Mouse (Mus musculus): Measurements from ENCODE around the gene Capn15.

Capn15 gene

DNA sequence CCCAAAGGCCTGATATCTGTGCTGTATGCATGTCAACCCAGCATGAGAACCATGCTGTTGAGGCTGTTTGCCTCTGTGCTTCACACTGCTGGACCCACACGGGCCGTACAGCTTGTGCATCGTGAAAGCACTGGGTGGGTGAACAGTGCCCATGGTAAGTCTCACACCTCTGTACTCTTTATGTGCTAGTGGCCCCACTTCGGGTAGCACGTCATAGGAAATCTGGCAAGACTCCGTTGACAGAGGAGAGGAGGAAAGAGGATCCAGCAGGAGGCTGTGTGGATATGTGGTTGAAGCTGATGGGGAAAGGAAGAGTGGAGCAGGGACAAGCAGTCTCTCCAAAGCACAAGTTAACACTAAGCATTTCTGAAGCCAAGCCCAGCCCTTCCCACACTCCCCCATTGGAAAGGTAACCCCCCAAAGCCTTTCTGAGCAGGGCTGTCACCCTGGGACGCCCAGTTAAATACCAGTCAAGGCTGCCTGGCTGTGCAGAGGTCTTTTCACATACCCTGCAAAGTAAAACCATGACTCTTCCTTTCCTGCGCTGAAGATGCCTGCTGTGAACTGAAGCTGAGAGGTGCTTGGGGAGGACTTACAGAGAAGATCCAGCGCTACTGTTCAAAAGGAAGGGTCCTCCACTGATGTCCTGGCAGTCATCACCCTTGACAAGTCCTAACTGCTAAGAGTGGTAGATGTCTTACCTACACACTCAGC lies 67.4 kb downstream of the Capn15 start:
- no peak for DNase-seq

DNA sequence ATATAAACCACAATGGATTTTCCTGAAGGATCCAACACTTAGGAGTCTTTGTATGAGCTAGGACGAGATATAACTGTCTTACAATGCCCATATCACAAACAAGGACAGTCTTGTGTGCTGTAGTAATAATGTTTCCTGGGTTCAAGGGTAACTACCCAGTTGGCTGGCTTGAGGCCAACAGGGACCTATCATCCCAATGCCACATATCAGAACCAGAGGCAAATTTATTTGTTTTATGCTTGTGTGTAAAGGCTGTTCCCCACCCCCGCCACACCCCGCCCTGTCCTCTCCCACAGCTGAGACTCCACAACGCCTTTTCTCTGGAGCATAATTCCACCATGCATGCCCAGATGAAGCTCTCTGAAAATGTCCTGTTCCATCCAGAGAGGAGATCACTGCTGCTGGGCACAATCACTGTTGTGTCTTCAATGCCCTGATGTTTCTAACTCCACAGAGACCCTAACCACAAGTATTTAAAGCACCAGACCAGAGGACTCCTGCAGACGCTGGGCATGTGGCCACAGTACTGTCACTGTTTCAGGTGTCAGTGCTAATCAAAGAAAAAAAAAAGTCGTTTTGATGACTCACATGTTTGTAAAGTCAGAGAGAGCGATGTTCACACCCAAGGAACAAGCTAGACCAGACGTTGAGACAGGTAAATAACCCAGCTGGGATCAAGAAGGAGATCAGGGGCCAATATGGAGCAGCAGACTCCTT lies 68.5 kb downstream of the Capn15 start:
- DNase-seq = no peak

DNA sequence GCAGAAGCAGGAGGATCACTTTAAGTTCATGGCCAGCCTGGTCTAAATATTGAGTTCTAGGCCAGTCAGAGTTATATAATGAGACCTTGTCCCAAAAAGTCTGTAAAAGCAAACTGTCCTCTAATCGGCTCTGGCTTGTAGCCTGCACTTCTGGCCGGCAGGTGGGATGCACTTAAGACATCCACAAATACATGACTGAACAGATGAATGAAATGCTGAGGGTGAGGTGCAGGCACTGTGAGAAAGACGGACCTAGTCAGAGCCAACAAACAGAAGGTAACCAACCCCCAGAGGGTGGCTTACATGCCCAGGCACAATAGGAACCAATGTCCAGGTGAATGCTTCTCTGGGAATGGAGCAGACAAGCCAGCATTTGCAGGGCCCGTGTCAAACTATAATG lies 71.3 kb downstream of the Capn15 start:
- no peak for DNase-seq

DNA sequence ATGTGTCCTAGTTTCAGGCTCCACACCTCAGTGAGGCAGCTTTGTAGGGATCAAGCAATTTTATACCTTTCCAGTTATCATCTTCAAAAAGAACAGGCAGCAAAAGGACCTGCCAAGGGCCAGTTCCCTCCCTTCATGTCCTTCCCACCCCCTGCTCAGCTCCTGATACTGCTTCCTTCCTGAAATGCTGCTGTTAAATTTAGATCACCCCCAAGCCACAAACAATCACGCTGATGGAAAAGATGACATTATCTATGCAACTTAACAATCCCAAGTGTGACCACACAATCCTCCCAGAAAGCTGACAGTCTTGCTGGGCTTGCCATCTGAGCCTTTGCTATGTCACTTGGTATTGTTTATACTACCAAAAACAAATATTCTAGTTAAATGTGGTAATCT lies 71.7 kb downstream of the Capn15 start:
- DNase-seq = no peak

DNA sequence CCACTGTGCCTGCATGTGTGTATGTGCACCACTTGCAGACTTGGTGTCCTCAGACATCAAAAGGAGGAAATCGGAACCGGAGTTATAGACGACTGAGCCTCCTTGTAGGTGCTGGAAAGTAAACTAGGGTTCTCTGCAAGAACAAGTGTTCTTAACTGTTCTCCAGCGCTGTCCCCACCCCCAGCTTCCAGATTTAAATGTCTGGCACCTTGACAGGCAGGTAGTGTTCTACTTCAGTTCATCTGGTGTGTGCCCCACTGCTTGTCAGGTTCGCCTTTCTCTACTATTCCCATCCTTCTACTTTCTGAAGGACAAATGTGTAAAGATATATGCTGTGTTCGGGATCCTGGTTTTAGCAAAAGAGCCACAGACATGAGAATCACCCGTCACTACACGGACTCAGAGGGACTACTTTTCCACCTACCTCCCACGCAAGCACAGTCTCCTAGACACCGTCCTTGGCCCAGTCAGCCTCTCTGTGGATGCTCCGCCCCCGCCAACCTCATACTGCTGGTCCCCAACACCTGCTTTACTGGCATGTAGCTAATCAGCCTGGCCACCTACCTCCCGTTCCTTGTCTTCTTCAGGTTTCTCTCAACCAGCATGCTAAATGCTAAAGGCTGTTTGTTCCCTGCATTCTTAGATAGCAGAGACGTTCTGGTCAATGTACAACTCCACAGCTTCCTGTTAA lies 72.3 kb downstream of the Capn15 start:
- no peak for DNase-seq

DNA sequence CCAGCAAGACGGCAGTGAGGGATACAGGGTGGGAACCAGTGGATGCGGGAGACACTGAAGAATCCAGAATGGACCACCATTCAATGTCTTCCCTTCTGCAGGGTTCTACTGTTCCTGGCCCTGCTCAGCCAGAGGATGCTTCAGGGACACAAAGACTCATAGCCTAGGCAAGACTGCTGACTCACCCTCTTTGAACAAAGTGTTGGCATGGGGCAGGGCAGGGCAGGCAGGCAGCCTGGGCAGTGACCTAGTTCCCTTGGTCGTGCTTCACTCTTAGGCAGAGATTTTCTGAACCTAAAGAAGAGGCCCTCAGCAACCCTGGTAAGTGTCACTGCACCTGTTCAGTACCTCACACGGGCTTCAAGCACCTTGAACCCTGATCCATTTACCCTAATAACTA lies 73.8 kb downstream of the Capn15 start:
- no peak for DNase-seq
